ENCODE assay signal across 8 mouse cellular contexts in the genomic region with DNA sequence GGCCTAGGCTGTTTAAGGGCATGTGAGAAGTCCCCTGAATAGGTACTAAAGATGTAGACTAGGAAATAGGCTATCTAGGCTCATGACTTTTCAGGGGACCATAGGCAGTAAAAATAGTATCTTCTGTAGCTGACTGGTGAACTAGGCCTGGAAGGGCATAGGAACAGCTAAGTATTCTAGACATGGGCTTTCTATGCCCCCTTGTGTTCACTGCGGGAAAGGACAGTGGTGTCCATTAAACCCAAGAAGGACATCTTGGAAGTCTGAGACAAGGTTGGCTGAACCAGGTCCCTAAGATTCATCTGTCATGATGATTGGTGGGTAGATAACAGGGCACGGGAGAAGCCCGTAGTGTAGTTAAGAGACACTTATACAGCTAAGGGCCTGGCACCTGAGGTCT. TPM values are rescaled to one million over a fixed set of nuclear protein-coding genes. Genes with fewer than 3 reads are reported as not detected.
A peak's percentile ranks its signal among the peaks of the same experiment; 100 is the strongest.
DNase-seq lines count a peak whose midpoint lies in the region; ATAC-seq and TF ChIP-seq lines count a peak whose summit lies in the region.

No protein-coding gene starts in this region.

- H3K27ac ChIP-seq in CH12.LX (ENCODE audit: insufficient read depth, low read depth) = no peak overlapping the region
- no peak overlapping the region for H3K27ac ChIP-seq in layer of hippocampus, adult 2 months

- H3K4me3 ChIP-seq in CH12.LX (replicated peaks in 1 of 3; ENCODE audit: low read depth in 2 of 3, low read length in 2 of 3, poor library complexity in 1 of 3) = no peak overlapping the region
- no peak overlapping the region for H3K4me3 ChIP-seq in layer of hippocampus, adult 2 months

- ATAC-seq in granulocyte monocyte progenitor cell, adult 5-6 weeks (replicated peaks; ENCODE audit: poor library complexity, severe bottlenecking) = peak; percentile 67

- DNase-seq in cerebellum, adult 18-20 months = peak; percentile 29 to 31
- no peak for DNase-seq in cerebellum, adult 11 months
- peak; percentile 60 for DNase-seq in CH12.LX (ENCODE audit: extremely low read depth)
- peak; percentile 17 for DNase-seq in cerebellum, adult 9-11 months
- DNase-seq in layer of hippocampus, adult 2 months (ENCODE audit: low spot score in 2 of 2) = peak; percentile 29 to 38
- peak; percentile 42 for DNase-seq in lung, postnatal 14 days
- peak; percentile 19 for DNase-seq in right cerebral cortex, postnatal 25 days

- no peak for TF ChIP-seq EP300 in CH12.LX (IDR thresholded peaks at IDR 0.05; ENCODE audit: low read length)

- in situ Hi-C loops in CH12.LX (cut with MboI; ENCODE audit: low pct_ligation_motif_present, low pct_unique_long_range_greater_than_20kb, low sequenced_read_pairs) = no loop called here

- no peak for TF ChIP-seq POLR2A in CH12.LX (IDR thresholded peaks at IDR 0.05; ENCODE audit: low read depth, low read length)

- no peak overlapping the region for H3K9ac ChIP-seq in CH12.LX (ENCODE audit: insufficient read depth, low read depth)

- no peak overlapping the region for H3K4me2 ChIP-seq in CH12.LX (ENCODE audit: insufficient read depth, low read depth, poor library complexity, severe bottlenecking)

- H3K36me3 ChIP-seq in CH12.LX (replicated peaks in 1 of 2; ENCODE audit: control insufficient read depth in 1 of 2, insufficient read depth in 1 of 2, low read length in 1 of 2) = peaks cover 86 to 93% of the 10 kb centered on the region in 2 experiments

- H3K79me2 ChIP-seq in CH12.LX (replicated peaks; ENCODE audit: control insufficient read depth, extremely low read depth, insufficient read depth, poor library complexity, severe bottlenecking) = no peaks in the 10 kb centered on the region

- H3K27me3 ChIP-seq in CH12.LX (replicated peaks) = no peaks in the 10 kb centered on the region

- TF ChIP-seq CTCF in CH12.LX (conservative IDR thresholded peaks at IDR 0.05 in 1 of 2, IDR thresholded peaks at IDR 0.05 in 1 of 2; ENCODE audit: low read depth in 2 of 2, low read length in 2 of 2) = peak; percentile 57 to 83; a peak in 3 of 4 replicates
- peak; percentile 84 for TF ChIP-seq CTCF in layer of hippocampus, adult 2 months (conservative IDR thresholded peaks at IDR 0.05)

- dilution Hi-C loops in CH12.LX (cut with MboI; ENCODE audit: extremely low pct_ligation_motif_present, extremely low pct_unique_long_range_greater_than_20kb, low sequenced_read_pairs) = no loop called here

- peak; percentile 87 for TF ChIP-seq RAD21 in CH12.LX (IDR thresholded peaks at IDR 0.05; ENCODE audit: low read depth, low read length)

- H3K9me3 ChIP-seq in CH12.LX (replicated peaks; ENCODE audit: low read length) = no peaks in the 10 kb centered on the region

- no peaks in the 10 kb centered on the region for H3K4me1 ChIP-seq in CH12.LX (ENCODE audit: control insufficient read depth in 1 of 2, insufficient read depth in 2 of 2)

TF ChIP-seq in CH12.LX, 34 proteins besides CTCF, POLR2A, EP300 and RAD21:
- TF ChIP-seq JUND (conservative IDR thresholded peaks at IDR 0.05; ENCODE audit: low read depth, low read length) = no peak
- no peak for TF ChIP-seq MYC (IDR thresholded peaks at IDR 0.05; ENCODE audit: low read depth, low read length)
- TF ChIP-seq ETS1 (conservative IDR thresholded peaks at IDR 0.05; ENCODE audit: low read depth, low read length) = no peak
- no peak for TF ChIP-seq TBP (conservative IDR thresholded peaks at IDR 0.05; ENCODE audit: low read depth, low read length)
- TF ChIP-seq E2F4 (IDR thresholded peaks at IDR 0.05; ENCODE audit: insufficient replicate concordance, low read depth, low read length) = no peak
- TF ChIP-seq ZC3H11A (IDR thresholded peaks at IDR 0.05; ENCODE audit: low read depth, low read length) = peak; percentile 16; the same call in 1 of the 2 replicates
- peak; percentile 80 for TF ChIP-seq SMC3 (IDR thresholded peaks at IDR 0.05; ENCODE audit: low read depth, low read length)
- no peak for TF ChIP-seq GABPA (IDR thresholded peaks at IDR 0.05; ENCODE audit: insufficient replicate concordance, low read depth, low read length)
- TF ChIP-seq ZKSCAN1 (IDR thresholded peaks at IDR 0.05; ENCODE audit: borderline replicate concordance, low read depth, low read length) = no peak
- no peak for TF ChIP-seq MAZ (IDR thresholded peaks at IDR 0.05; ENCODE audit: low read depth, low read length)
- TF ChIP-seq POLR2AphosphoS2 (IDR thresholded peaks at IDR 0.05; ENCODE audit: low read depth, low read length) = no peak
- no peak for TF ChIP-seq CHD1 (IDR thresholded peaks at IDR 0.05; ENCODE audit: low read depth, low read length)
- no peak for TF ChIP-seq ZMIZ1 (IDR thresholded peaks at IDR 0.05; ENCODE audit: low read depth, low read length)
- TF ChIP-seq MEF2A (IDR thresholded peaks at IDR 0.05; ENCODE audit: borderline replicate concordance, low read depth, low read length) = no peak
- no peak for TF ChIP-seq MAX (IDR thresholded peaks at IDR 0.05; ENCODE audit: low read length)
- TF ChIP-seq USF2 (conservative IDR thresholded peaks at IDR 0.05; ENCODE audit: low read depth, low read length) = no peak
- TF ChIP-seq UBTF (IDR thresholded peaks at IDR 0.05; ENCODE audit: low read depth, low read length) = no peak
- no peak for TF ChIP-seq KAT2A (IDR thresholded peaks at IDR 0.05; ENCODE audit: insufficient replicate concordance, low read length)

RNA-seq across cellular contexts. Expression of a gene that starts 10.1 kb away (rescaled TPM):
- 0.08 and 0.34 TPM in 2 replicates for total RNA-seq in CH12.LX (2012; rRNA removed)
- 1.4 and 1.5 TPM in 2 replicates for total RNA-seq in CH12.LX (2014; rRNA removed)
- polyA plus RNA-seq in CH12.LX (2012; ENCODE audit: insufficient read length, low read depth) = 0.80 and 1.0 TPM in 2 replicates
- not detected in 2 replicates for total RNA-seq in granulocyte monocyte progenitor cell, adult 5-6 weeks (2014; fragmentation: Nextera tagmentation)
- total RNA-seq in granulocyte monocyte progenitor cell, adult 5-6 weeks (2017) = not detected in 2 replicates
- total RNA-seq in layer of hippocampus, adult 2 months (2021) = not detected

RNA-seq across cellular contexts. Expression of a gene that starts 55.5 kb away (rescaled TPM):
- total RNA-seq in CH12.LX (2012; rRNA removed) (6.9 and 10.2 TPM in 2 replicates), CH12.LX (2014; rRNA removed) (1.9 and 2.1 TPM in 2 replicates)
- polyA plus RNA-seq in CH12.LX (2012; ENCODE audit: insufficient read length, low read depth) = 5.1 and 6.0 TPM in 2 replicates
- total RNA-seq in granulocyte monocyte progenitor cell, adult 5-6 weeks (2014; fragmentation: Nextera tagmentation) = 19.1 and 28.6 TPM in 2 replicates
- 10.7 and 15.1 TPM in 2 replicates for total RNA-seq in granulocyte monocyte progenitor cell, adult 5-6 weeks (2017)
- 10 to 100 TPM; 44.7 to 49.6 TPM for total RNA-seq in layer of hippocampus, adult 2 months (2021)
